Mouse (Mus musculus) myocyte (in vitro differentiated cells): ENCODE data around the gene Rap2a. TPM values are rescaled to one million over a fixed set of nuclear protein-coding genes. Genes with fewer than 3 reads are reported as not detected.

ENCODE experiments used
- H3K27me3 ChIP-seq: one replicate; pipeline ENCODE4 v1.6.1; 2011; ENCODE audit not compliant: control insufficient read depth, insufficient read depth, insufficient read length
- H3K36me3 ChIP-seq: one replicate; pipeline ENCODE4 v1.6.1; 2011; ENCODE audit not compliant: control insufficient read depth, insufficient read depth
- H3K4me2 ChIP-seq: one replicate; pipeline ENCODE4 v1.6.1; 2011; ENCODE audit warnings: low read depth, control low read depth
- H3K4me3 ChIP-seq: one replicate; pipeline ENCODE4 v1.5.1; 2011; ENCODE audit warnings: mild to moderate bottlenecking, control low read depth, moderate library complexity
- H3K79me2 ChIP-seq: one replicate; pipeline ENCODE4 v1.6.1; 2011; ENCODE audit not compliant: control insufficient read depth, insufficient read depth
- H3ac ChIP-seq: one replicate; pipeline ENCODE4 v1.6.1; 2011; ENCODE audit not compliant: control insufficient read depth, insufficient read length
- CEBPB ChIP-seq: IDR thresholded peaks from 2 replicates; pipeline ENCODE4 v1.6.1; 2011; ENCODE audit warnings: mild to moderate bottlenecking, moderate library complexity; ENCODE audit not compliant: poor library complexity, insufficient read depth, severe bottlenecking
- E2F4 ChIP-seq: IDR thresholded peaks from one replicate; pipeline ENCODE4 v1.6.1; 2011; ENCODE audit warnings: mild to moderate bottlenecking, control low read depth, moderate library complexity; ENCODE audit not compliant: insufficient read depth
- MAX ChIP-seq: IDR thresholded peaks from one replicate; pipeline ENCODE4 v1.6.1; 2011; ENCODE audit warnings: low read depth, mild to moderate bottlenecking, control low read depth
- MYOD1 ChIP-seq, 3 experiments: IDR thresholded peaks; one replicate each; pipeline ENCODE4 v1.6.1; 2011; ENCODE audit warnings: control low read depth in 2 of 3, low read depth in 2 of 3, mild to moderate bottlenecking in 2 of 3, moderate library complexity in 1 of 3; ENCODE audit not compliant: insufficient read length in 2 of 3, control insufficient read depth in 1 of 3
- MYOG ChIP-seq, 3 experiments: IDR thresholded peaks; one replicate each; pipeline ENCODE4 v1.6.1; 2011; ENCODE audit warnings: control low read depth in 2 of 3, low read depth in 2 of 3, mild to moderate bottlenecking in 2 of 3; ENCODE audit not compliant: insufficient read length in 2 of 3, control insufficient read depth in 1 of 3, insufficient read depth in 1 of 3
- POLR2A ChIP-seq: IDR thresholded peaks from one replicate; pipeline ENCODE4 v1.6.1; 2011; ENCODE audit warnings: low read depth, mild to moderate bottlenecking, control low read depth, moderate library complexity; ENCODE audit not compliant: insufficient read length
- POLR2AphosphoS2 ChIP-seq: IDR thresholded peaks from one replicate; pipeline ENCODE4 v1.6.1; 2011; ENCODE audit warnings: low read depth, control low read depth; ENCODE audit not compliant: insufficient read length
- REST ChIP-seq: IDR thresholded peaks from one replicate; pipeline ENCODE4 v1.6.1; 2011; ENCODE audit warnings: mild to moderate bottlenecking, control low read depth, moderate library complexity; ENCODE audit not compliant: insufficient read depth, insufficient read length
- SRF ChIP-seq: IDR thresholded peaks from one replicate; pipeline ENCODE4 v1.6.1; 2011; ENCODE audit warnings: low read depth; ENCODE audit not compliant: control insufficient read depth, insufficient read length
- TCF12 ChIP-seq: IDR thresholded peaks from one replicate; pipeline ENCODE4 v1.6.1; 2011; ENCODE audit warnings: mild to moderate bottlenecking, control low read depth; ENCODE audit not compliant: poor library complexity, insufficient read depth, severe bottlenecking
- TCF3 ChIP-seq: IDR thresholded peaks from one replicate; pipeline ENCODE4 v1.6.1; 2011; ENCODE audit warnings: low read depth, control low read depth; ENCODE audit not compliant: insufficient read length
- USF1 ChIP-seq: IDR thresholded peaks from one replicate; pipeline ENCODE4 v1.6.1; 2011; ENCODE audit warnings: low read depth, mild to moderate bottlenecking, control low read depth, moderate library complexity
- polyA plus RNA-seq: library from polyadenylated mRNA; unstranded; fragments of >200 nt; fragmentation: generic; extraction: Trizol; gene quantifications from one replicate; pipeline ENCODE4 v1.2.1, GENCODE M21; 2012; ENCODE audit warnings: missing spikeins

Gene Rap2a
- polyA plus RNA-seq, 1 experiment = 5.0 TPM

GRCm38 (mm10) chr14:120515376-120515775 lies 37.1 kb downstream of the Rap2a start:
- Histone ChIP-seq H3K4me2 (no peak overlapping the region), H3K79me2 (no peaks in the 10 kb centered on the region), H3K27me3 (no peaks in the 10 kb centered on the region), H3ac (no peak overlapping the region), H3K36me3 (no peaks in the 10 kb centered on the region), H3K4me3 (no peak overlapping the region)
- TF ChIP-seq CEBPB (no peak), E2F4 (no peak), MAX (no peak), USF1 (no peak), POLR2AphosphoS2 (no peak), MYOD1 (IDR thresholded peaks at IDR 0.05; ENCODE audit: control insufficient read depth in 1 of 3, insufficient read length in 2 of 3, low read depth in 2 of 3) (no peak), SRF (no peak)

- Histone ChIP-seq H3K36me3 (no peaks in the 10 kb centered on the region), H3K27me3 (no peaks in the 10 kb centered on the region), H3K79me2 (no peaks in the 10 kb centered on the region), H3K4me2 (no peak overlapping the region), H3ac (no peak overlapping the region), H3K4me3 (no peak overlapping the region)
- TF ChIP-seq TCF3 = no peak
- no peak for TF ChIP-seq TCF12
- no peak for TF ChIP-seq REST
- no peak for TF ChIP-seq MYOD1 (IDR thresholded peaks at IDR 0.05; ENCODE audit: control insufficient read depth in 1 of 3, insufficient read length in 2 of 3, low read depth in 2 of 3)
- TF ChIP-seq MYOG (IDR thresholded peaks at IDR 0.05; ENCODE audit: control insufficient read depth in 1 of 3, insufficient read depth in 1 of 3, insufficient read length in 2 of 3, low read depth in 2 of 3) = no peak
- no peak for TF ChIP-seq POLR2A
- TF ChIP-seq POLR2AphosphoS2 = no peak
- no peak for TF ChIP-seq USF1
- TF ChIP-seq SRF = no peak
- no peak for TF ChIP-seq MAX
- TF ChIP-seq E2F4 = no peak
- TF ChIP-seq CEBPB = no peak
Measured at GRCm38 (mm10) chr14:120518706-120519105, 40.5 kb downstream of the Rap2a start.

GRCm38 (mm10) chr14:120519921-120520320 lies 41.7 kb downstream of the Rap2a start:
- Histone ChIP-seq H3K79me2 (no peaks in the 10 kb centered on the region), H3ac (no peak overlapping the region), H3K27me3 (no peaks in the 10 kb centered on the region), H3K36me3 (no peaks in the 10 kb centered on the region), H3K4me3 (no peak overlapping the region), H3K4me2 (no peak overlapping the region)
- TF ChIP-seq TCF12 = no peak
- TF ChIP-seq MAX = no peak
- no peak for TF ChIP-seq MYOD1 (IDR thresholded peaks at IDR 0.05; ENCODE audit: control insufficient read depth in 1 of 3, insufficient read length in 2 of 3, low read depth in 2 of 3)
- no peak for TF ChIP-seq MYOG (IDR thresholded peaks at IDR 0.05; ENCODE audit: control insufficient read depth in 1 of 3, insufficient read depth in 1 of 3, insufficient read length in 2 of 3, low read depth in 2 of 3)
- no peak for TF ChIP-seq TCF3
- no peak for TF ChIP-seq POLR2AphosphoS2
- TF ChIP-seq E2F4 = no peak
- TF ChIP-seq CEBPB = no peak
- no peak for TF ChIP-seq REST
- no peak for TF ChIP-seq SRF
- TF ChIP-seq USF1 = no peak
- no peak for TF ChIP-seq POLR2A

GRCm38 (mm10) chr14:120520843-120521242 lies 42.6 kb downstream of the Rap2a start:
- Histone ChIP-seq H3K79me2 (no peaks in the 10 kb centered on the region), H3ac (no peak overlapping the region), H3K4me2 (no peak overlapping the region), H3K27me3 (no peaks in the 10 kb centered on the region), H3K36me3 (no peaks in the 10 kb centered on the region), H3K4me3 (no peak overlapping the region)
- no peak for TF ChIP-seq REST
- no peak for TF ChIP-seq USF1
- no peak for TF ChIP-seq POLR2A
- TF ChIP-seq TCF12 = no peak

GRCm38 (mm10) chr14:120523296-120523695 lies 45.1 kb downstream of the Rap2a start:
- no peaks in the 10 kb centered on the region for H3K79me2 ChIP-seq
- TF ChIP-seq MYOD1 (IDR thresholded peaks at IDR 0.05; ENCODE audit: control insufficient read depth in 1 of 3, insufficient read length in 2 of 3, low read depth in 2 of 3) (no peak), TCF12 (no peak), REST (no peak), E2F4 (no peak), POLR2AphosphoS2 (no peak), MAX (no peak), SRF (no peak), POLR2A (no peak), USF1 (no peak), TCF3 (no peak), CEBPB (no peak)
- H3K27me3 ChIP-seq = no peaks in the 10 kb centered on the region
- no peak overlapping the region for H3K4me3 ChIP-seq
- H3K36me3 ChIP-seq = no peaks in the 10 kb centered on the region
- H3K4me2 ChIP-seq = no peak overlapping the region
- H3ac ChIP-seq = no peak overlapping the region
